Mouse (Mus musculus): ENCODE results near the gene Olfr1414. TPM values are rescaled to one million over a fixed set of nuclear protein-coding genes. Genes with fewer than 3 reads are reported as not detected.
"Not testable (repeated sequence)": the region's sequence is repeated elsewhere in the genome, so short reads cannot be mapped to it uniquely, and the experiment has no call there.

Olfr1414 gene
- not detected in 2 replicates for polyA plus RNA-seq (2015; fragmentation: Nextera tagmentation; extraction: Ambion mirVana)

GRCm38 (mm10) chr1:92518561-92518960, at the start of gene Olfr1414:
Gene Olfr1414 (minus strand): TSS chr1:92518661.
- Histone ChIP-seq H3K4me3 (replicated peaks; ENCODE audit: low read length) (no peak within 1 kb of the TSS), H3K36me3 (ENCODE audit: control insufficient read depth, insufficient read depth) (no peaks in the 10 kb centered on the region), H3K4me1 (replicated peaks; ENCODE audit: control insufficient read depth, insufficient read depth, low read length) (no peaks in the 10 kb centered on the region), H3K9ac (replicated peaks; ENCODE audit: low read depth, low read length) (no peak within 1 kb of the TSS), H3K9me3 (ENCODE audit: control insufficient read depth, low read length) (no peaks in the 10 kb centered on the region), H3K4me2 (ENCODE audit: low read length) (no peak within 1 kb of the TSS), H3K27me3 (replicated peaks; ENCODE audit: control insufficient read depth, insufficient read depth, low read length) (no peaks in the 10 kb centered on the region), H3K27ac (ENCODE audit: low read length) (no peak within 1 kb of the TSS)
- ATAC-seq, result no peak
- 83% methylated on average over 3 of the region's 3 CpGs for WGBS

- H3K4me3 ChIP-seq (replicated peaks; ENCODE audit: low read length), result no peak overlapping the region
- ATAC-seq, result no peak
- no peak overlapping the region for H3K9ac ChIP-seq (replicated peaks; ENCODE audit: low read depth, low read length)
- H3K27me3 ChIP-seq (replicated peaks; ENCODE audit: control insufficient read depth, insufficient read depth, low read length), result no peaks in the 10 kb centered on the region
- no peak overlapping the region for H3K4me2 ChIP-seq (ENCODE audit: low read length)
- WGBS, result 73% methylated on average over 2 of the region's 2 CpGs
- H3K4me1 ChIP-seq (replicated peaks; ENCODE audit: control insufficient read depth, insufficient read depth, low read length), result no peaks in the 10 kb centered on the region
- no peaks in the 10 kb centered on the region for H3K36me3 ChIP-seq (ENCODE audit: control insufficient read depth, insufficient read depth)
- H3K27ac ChIP-seq (ENCODE audit: low read length), result no peak overlapping the region
- H3K9me3 ChIP-seq (ENCODE audit: control insufficient read depth, low read length), result no peaks in the 10 kb centered on the region
Observed at GRCm38 (mm10) chr1:92545929-92546328, 27.5 kb upstream of the Olfr1414 start.

- H3K27me3 ChIP-seq (replicated peaks; ENCODE audit: control insufficient read depth, insufficient read depth, low read length), result 0 out of 2 replicates have a peak, but pooled peaks cover 4% of the 10 kb centered on the region
- H3K4me1 ChIP-seq (replicated peaks; ENCODE audit: control insufficient read depth, insufficient read depth, low read length), result no peaks in the 10 kb centered on the region
- no peak overlapping the region for H3K4me3 ChIP-seq (replicated peaks; ENCODE audit: low read length)
- WGBS, result 28% methylated on average over 2 of the region's 2 CpGs
- H3K9me3 ChIP-seq (ENCODE audit: control insufficient read depth, low read length), result no peaks in the 10 kb centered on the region
- ATAC-seq, result peak; percentile 55; the same call in 1 of the 2 replicates
- no peak overlapping the region for H3K9ac ChIP-seq (replicated peaks; ENCODE audit: low read depth, low read length)
- no peaks in the 10 kb centered on the region for H3K36me3 ChIP-seq (ENCODE audit: control insufficient read depth, insufficient read depth)
- H3K4me2 ChIP-seq (ENCODE audit: low read length), result no peak overlapping the region
- no peak overlapping the region for H3K27ac ChIP-seq (ENCODE audit: low read length)
Observed at GRCm38 (mm10) chr1:92539071-92539470, 20.6 kb upstream of the Olfr1414 start.

GRCm38 (mm10) chr1:92536972-92537371, 18.5 kb upstream of the Olfr1414 start:
- no peak overlapping the region for H3K27ac ChIP-seq (ENCODE audit: low read length)
- H3K27me3 ChIP-seq (replicated peaks; ENCODE audit: control insufficient read depth, insufficient read depth, low read length), result 0 out of 2 replicates have a peak, but pooled peaks cover 4% of the 10 kb centered on the region
- H3K36me3 ChIP-seq (ENCODE audit: control insufficient read depth, insufficient read depth), result no peaks in the 10 kb centered on the region
- WGBS, result 21% methylated on average over 4 of the region's 5 CpGs
- H3K4me3 ChIP-seq (replicated peaks; ENCODE audit: low read length), result no peak overlapping the region
- H3K4me2 ChIP-seq (ENCODE audit: low read length), result no peak overlapping the region
- no peak for ATAC-seq
- no peaks in the 10 kb centered on the region for H3K4me1 ChIP-seq (replicated peaks; ENCODE audit: control insufficient read depth, insufficient read depth, low read length)
- no peak overlapping the region for H3K9ac ChIP-seq (replicated peaks; ENCODE audit: low read depth, low read length)
- H3K9me3 ChIP-seq (ENCODE audit: control insufficient read depth, low read length), result no peaks in the 10 kb centered on the region

GRCm38 (mm10) chr1:92523764-92524163, 5.3 kb upstream of the Olfr1414 start:
- Histone ChIP-seq H3K4me3 (replicated peaks; ENCODE audit: low read length) (no peak overlapping the region), H3K27ac (ENCODE audit: low read length) (no peak overlapping the region), H3K4me1 (replicated peaks; ENCODE audit: control insufficient read depth, insufficient read depth, low read length) (no peaks in the 10 kb centered on the region), H3K4me2 (ENCODE audit: low read length) (no peak overlapping the region), H3K9ac (replicated peaks; ENCODE audit: low read depth, low read length) (no peak overlapping the region), H3K36me3 (ENCODE audit: control insufficient read depth, insufficient read depth) (no peaks in the 10 kb centered on the region), H3K9me3 (ENCODE audit: control insufficient read depth, low read length) (no peaks in the 10 kb centered on the region), H3K27me3 (replicated peaks; ENCODE audit: control insufficient read depth, insufficient read depth, low read length) (no peaks in the 10 kb centered on the region)
- WGBS, result 78% methylated on average over 3 of the region's 3 CpGs
- no peak for ATAC-seq

- Histone ChIP-seq H3K4me1 (replicated peaks; ENCODE audit: control insufficient read depth, insufficient read depth, low read length) (no peaks in the 10 kb centered on the region), H3K9me3 (ENCODE audit: control insufficient read depth, low read length) (no peaks in the 10 kb centered on the region), H3K9ac (replicated peaks; ENCODE audit: low read depth, low read length) (no peak overlapping the region), H3K4me2 (ENCODE audit: low read length) (no peak overlapping the region), H3K27me3 (replicated peaks; ENCODE audit: control insufficient read depth, insufficient read depth, low read length) (no peaks in the 10 kb centered on the region), H3K36me3 (ENCODE audit: control insufficient read depth, insufficient read depth) (no peaks in the 10 kb centered on the region), H3K4me3 (replicated peaks; ENCODE audit: low read length) (no peak overlapping the region), H3K27ac (ENCODE audit: low read length) (no peak overlapping the region)
- 19% methylated on average over 10 of the region's 10 CpGs for WGBS
- peak; percentile 47; the same call in 1 of the 2 replicates for ATAC-seq
Observed at GRCm38 (mm10) chr1:92521376-92521775, 2.9 kb upstream of the Olfr1414 start.

GRCm38 (mm10) chr1:92519046-92519445, 585 bp upstream of the Olfr1414 start:
- H3K36me3 ChIP-seq (ENCODE audit: control insufficient read depth, insufficient read depth), result no peaks in the 10 kb centered on the region
- 84% methylated on average over 6 of the region's 6 CpGs for WGBS
- H3K4me2 ChIP-seq (ENCODE audit: low read length), result no peak overlapping the region
- H3K27ac ChIP-seq (ENCODE audit: low read length), result no peak overlapping the region
- no peaks in the 10 kb centered on the region for H3K27me3 ChIP-seq (replicated peaks; ENCODE audit: control insufficient read depth, insufficient read depth, low read length)
- H3K9ac ChIP-seq (replicated peaks; ENCODE audit: low read depth, low read length), result no peak overlapping the region
- H3K9me3 ChIP-seq (ENCODE audit: control insufficient read depth, low read length), result no peaks in the 10 kb centered on the region
- no peak overlapping the region for H3K4me3 ChIP-seq (replicated peaks; ENCODE audit: low read length)
- no peaks in the 10 kb centered on the region for H3K4me1 ChIP-seq (replicated peaks; ENCODE audit: control insufficient read depth, insufficient read depth, low read length)
- ATAC-seq, result no peak

GRCm38 (mm10) chr1:92515390-92515789, 3.1 kb downstream of the Olfr1414 start:
- Histone ChIP-seq H3K4me1 (replicated peaks; ENCODE audit: control insufficient read depth, insufficient read depth, low read length) (no peaks in the 10 kb centered on the region), H3K27ac (ENCODE audit: low read length) (no peak overlapping the region), H3K27me3 (replicated peaks; ENCODE audit: control insufficient read depth, insufficient read depth, low read length) (no peaks in the 10 kb centered on the region), H3K4me3 (replicated peaks; ENCODE audit: low read length) (no peak overlapping the region), H3K9me3 (ENCODE audit: control insufficient read depth, low read length) (no peaks in the 10 kb centered on the region), H3K36me3 (ENCODE audit: control insufficient read depth, insufficient read depth) (no peaks in the 10 kb centered on the region), H3K4me2 (ENCODE audit: low read length) (no peak overlapping the region), H3K9ac (replicated peaks; ENCODE audit: low read depth, low read length) (no peak overlapping the region)
- WGBS, result 90% methylated on average over 11 of the region's 11 CpGs
- no peak for ATAC-seq

- WGBS, result 93% methylated on average over 4 of the region's 5 CpGs
- not testable (repeated sequence) for H3K4me3 ChIP-seq (replicated peaks; ENCODE audit: low read length); H3K27me3 ChIP-seq (replicated peaks; ENCODE audit: control insufficient read depth, insufficient read depth, low read length); H3K9me3 ChIP-seq (ENCODE audit: control insufficient read depth, low read length); ATAC-seq; H3K27ac ChIP-seq (ENCODE audit: low read length); H3K4me2 ChIP-seq (ENCODE audit: low read length); H3K9ac ChIP-seq (replicated peaks; ENCODE audit: low read depth, low read length); H3K4me1 ChIP-seq (replicated peaks; ENCODE audit: control insufficient read depth, insufficient read depth, low read length); H3K36me3 ChIP-seq (ENCODE audit: control insufficient read depth, insufficient read depth)
Observed at GRCm38 (mm10) chr1:92511646-92512045, 6.8 kb downstream of the Olfr1414 start.

- ATAC-seq, result no peak
- WGBS, result 83% methylated on average over 2 of the region's 2 CpGs
- Histone ChIP-seq H3K9ac (replicated peaks; ENCODE audit: low read depth, low read length) (no peak within 1 kb of the TSS), H3K9me3 (ENCODE audit: control insufficient read depth, low read length) (no peaks in the 10 kb centered on the region), H3K27ac (ENCODE audit: low read length) (no peak within 1 kb of the TSS), H3K4me3 (replicated peaks; ENCODE audit: low read length) (no peak within 1 kb of the TSS), H3K4me1 (replicated peaks; ENCODE audit: control insufficient read depth, insufficient read depth, low read length) (no peaks in the 10 kb centered on the region), H3K4me2 (ENCODE audit: low read length) (no peak within 1 kb of the TSS), H3K27me3 (replicated peaks; ENCODE audit: control insufficient read depth, insufficient read depth, low read length) (no peaks in the 10 kb centered on the region), H3K36me3 (ENCODE audit: control insufficient read depth, insufficient read depth) (no peaks in the 10 kb centered on the region)
Observed at GRCm38 (mm10) chr1:92496001-92496400, 22.5 kb downstream of the Olfr1414 start, which contains the start of gene Olfr1415. Gene Olfr1415 (minus strand): TSS chr1:92496101.
